Mouse (Mus musculus): ENCODE results near the gene Sft2d2.

Gene Sft2d2

GRCm38 (mm10) chr1:165193880-165194661 is at the start of gene Sft2d2:
TSS of gene Sft2d2 (minus strand) at chr1:165194438.
- peak; percentile 82 for DNase-seq (ENCODE audit: low read depth, low spot score)

- DNase-seq (ENCODE audit: low read depth, low spot score), result peak; percentile 99
These were observed 42.4 kb upstream of the Sft2d2 start, which contains the start of gene Tiprl for GRCm38 (mm10) chr1:165236321-165237298. TSS of gene Tiprl (minus strand) at chr1:165236996.

GRCm38 (mm10) chr1:165235846-165236245 is 41.6 kb upstream of the Sft2d2 start:
- DNase-seq (ENCODE audit: low read depth, low spot score), result no peak

GRCm38 (mm10) chr1:165233806-165234205 is 39.6 kb upstream of the Sft2d2 start:
- DNase-seq (ENCODE audit: low read depth, low spot score), result no peak

- no peak for DNase-seq (ENCODE audit: low read depth, low spot score)
These were observed 36.5 kb upstream of the Sft2d2 start for GRCm38 (mm10) chr1:165230691-165231090.

GRCm38 (mm10) chr1:165229577-165229976 is 35.3 kb upstream of the Sft2d2 start:
- no peak for DNase-seq (ENCODE audit: low read depth, low spot score)

GRCm38 (mm10) chr1:165217023-165217589 is 22.9 kb upstream of the Sft2d2 start:
- DNase-seq (ENCODE audit: low read depth, low spot score), result no peak

- peak; percentile 23 for DNase-seq (ENCODE audit: low read depth, low spot score)
These were observed 21.6 kb upstream of the Sft2d2 start for GRCm38 (mm10) chr1:165215831-165216230.

- DNase-seq (ENCODE audit: low read depth, low spot score), result no peak
These were observed 11.4 kb upstream of the Sft2d2 start for GRCm38 (mm10) chr1:165205591-165205990.

- peak; percentile 37 for DNase-seq (ENCODE audit: low read depth, low spot score)
These were observed 9.3 kb upstream of the Sft2d2 start for GRCm38 (mm10) chr1:165203488-165204035.

- no peak for DNase-seq (ENCODE audit: low read depth, low spot score)
These were observed 7.3 kb upstream of the Sft2d2 start for GRCm38 (mm10) chr1:165201445-165202012.

- DNase-seq (ENCODE audit: low read depth, low spot score), result no peak
These were observed 6.5 kb upstream of the Sft2d2 start for GRCm38 (mm10) chr1:165200748-165201147.

GRCm38 (mm10) chr1:165199639-165200038 is 5.4 kb upstream of the Sft2d2 start:
- DNase-seq (ENCODE audit: low read depth, low spot score), result no peak

GRCm38 (mm10) chr1:165198951-165199350 is 4.7 kb upstream of the Sft2d2 start:
- no peak for DNase-seq (ENCODE audit: low read depth, low spot score)

- no peak for DNase-seq (ENCODE audit: low read depth, low spot score)
These were observed 3.6 kb upstream of the Sft2d2 start for GRCm38 (mm10) chr1:165197875-165198274.

- no peak for DNase-seq (ENCODE audit: low read depth, low spot score)
These were observed 1.2 kb upstream of the Sft2d2 start for GRCm38 (mm10) chr1:165195396-165195960.

- no peak for DNase-seq (ENCODE audit: low read depth, low spot score)
These were observed 400 bp upstream of the Sft2d2 start for GRCm38 (mm10) chr1:165194662-165195013.

GRCm38 (mm10) chr1:165193426-165193825 is 812 bp downstream of the Sft2d2 start:
- DNase-seq (ENCODE audit: low read depth, low spot score), result no peak

GRCm38 (mm10) chr1:165192714-165193264 is 1.4 kb downstream of the Sft2d2 start:
- DNase-seq (ENCODE audit: low read depth, low spot score), result no peak

- no peak for DNase-seq (ENCODE audit: low read depth, low spot score)
These were observed 2.1 kb downstream of the Sft2d2 start for GRCm38 (mm10) chr1:165192102-165192501.

GRCm38 (mm10) chr1:165191611-165192010 is 2.6 kb downstream of the Sft2d2 start:
- peak; percentile 44 for DNase-seq (ENCODE audit: low read depth, low spot score)

Data from brain, adult 2 months (tissue).